Mouse (Mus musculus): ENCODE data around the gene Zwilch. TPM values are rescaled to one million over a fixed set of nuclear protein-coding genes. Genes with fewer than 3 reads are reported as not detected.
A peak's percentile ranks its signal among the peaks of the same experiment; 100 is the strongest.
"Not testable (repeated sequence)": the region's sequence is repeated elsewhere in the genome, so short reads cannot be mapped to it uniquely, and the experiment has no call there.

Gene Zwilch
- polyA plus RNA-seq, 1 experiment from 2014 or later: 17.2 TPM

GRCm38 (mm10) chr9:64214452-64214851, 41.5 kb upstream of the Zwilch start:
- peaks cover 8% of the 10 kb centered on the region; the same call in 1 of the 2 replicates for H3K4me1 ChIP-seq (ENCODE audit: control insufficient read depth, insufficient read depth, low read length)
- H3K4me2 ChIP-seq (ENCODE audit: low read depth, low read length): no peak overlapping the region
- no peaks in the 10 kb centered on the region for H3K9me3 ChIP-seq (replicated peaks; ENCODE audit: control insufficient read depth, low read length)
- H3K27me3 ChIP-seq (ENCODE audit: control insufficient read depth, insufficient read depth, low read length): no peaks in the 10 kb centered on the region
- ATAC-seq (replicated peaks; ENCODE audit: extremely low read depth, insufficient read depth, low FRiP score): no peak
- no peak overlapping the region for H3K27ac ChIP-seq (ENCODE audit: low read length)
- H3K36me3 ChIP-seq (ENCODE audit: control insufficient read depth, insufficient read depth): peaks cover 9% of the 10 kb centered on the region
- H3K9ac ChIP-seq (ENCODE audit: low read length): no peak overlapping the region
- no peak overlapping the region for H3K4me3 ChIP-seq (ENCODE audit: low read length)
- 86% methylated on average over 17 of the region's 17 CpGs for WGBS

- H3K4me2 ChIP-seq (ENCODE audit: low read depth, low read length): no peak overlapping the region
- no peaks in the 10 kb centered on the region for H3K9me3 ChIP-seq (replicated peaks; ENCODE audit: control insufficient read depth, low read length)
- no peak for ATAC-seq (replicated peaks; ENCODE audit: extremely low read depth, insufficient read depth, low FRiP score)
- H3K4me1 ChIP-seq (ENCODE audit: control insufficient read depth, insufficient read depth, low read length): peaks cover 13% of the 10 kb centered on the region
- H3K9ac ChIP-seq (ENCODE audit: low read length): 0 out of 2 replicates have a peak overlapping the region, but pooled peaks have one; percentile 38
- H3K4me3 ChIP-seq (ENCODE audit: low read length): no peak overlapping the region
- H3K27ac ChIP-seq (ENCODE audit: low read length): peak overlapping the region; percentile 56
- WGBS: 37% methylated on average over 3 of the region's 3 CpGs
- H3K36me3 ChIP-seq (ENCODE audit: control insufficient read depth, insufficient read depth): peaks cover 28% of the 10 kb centered on the region
- no peaks in the 10 kb centered on the region for H3K27me3 ChIP-seq (ENCODE audit: control insufficient read depth, insufficient read depth, low read length)
These were observed 34.7 kb upstream of the Zwilch start for GRCm38 (mm10) chr9:64207509-64208084.

- ATAC-seq (replicated peaks; ENCODE audit: extremely low read depth, insufficient read depth, low FRiP score): no peak
- Histone ChIP-seq H3K9ac (ENCODE audit: low read length) (no peak overlapping the region), H3K4me2 (ENCODE audit: low read depth, low read length) (no peak overlapping the region), H3K4me1 (ENCODE audit: control insufficient read depth, insufficient read depth, low read length) (peaks cover 8% of the 10 kb centered on the region), H3K9me3 (replicated peaks; ENCODE audit: control insufficient read depth, low read length) (no peaks in the 10 kb centered on the region), H3K4me3 (ENCODE audit: low read length) (no peak overlapping the region), H3K27ac (ENCODE audit: low read length) (no peak overlapping the region), H3K36me3 (ENCODE audit: control insufficient read depth, insufficient read depth) (peaks cover 30% of the 10 kb centered on the region), H3K27me3 (ENCODE audit: control insufficient read depth, insufficient read depth, low read length) (no peaks in the 10 kb centered on the region)
These were observed 30.0 kb upstream of the Zwilch start for GRCm38 (mm10) chr9:64202866-64203265.

GRCm38 (mm10) chr9:64202331-64202730, 29.4 kb upstream of the Zwilch start:
- no peak overlapping the region for H3K9ac ChIP-seq (ENCODE audit: low read length)
- peaks cover 30% of the 10 kb centered on the region for H3K36me3 ChIP-seq (ENCODE audit: control insufficient read depth, insufficient read depth)
- no peak for ATAC-seq (replicated peaks; ENCODE audit: extremely low read depth, insufficient read depth, low FRiP score)
- peaks cover 6% of the 10 kb centered on the region for H3K4me1 ChIP-seq (ENCODE audit: control insufficient read depth, insufficient read depth, low read length)
- no peaks in the 10 kb centered on the region for H3K27me3 ChIP-seq (ENCODE audit: control insufficient read depth, insufficient read depth, low read length)
- H3K4me3 ChIP-seq (ENCODE audit: low read length): no peak overlapping the region
- H3K27ac ChIP-seq (ENCODE audit: low read length): no peak overlapping the region
- no peaks in the 10 kb centered on the region for H3K9me3 ChIP-seq (replicated peaks; ENCODE audit: control insufficient read depth, low read length)
- H3K4me2 ChIP-seq (ENCODE audit: low read depth, low read length): no peak overlapping the region

GRCm38 (mm10) chr9:64199897-64200296, 27.0 kb upstream of the Zwilch start:
- Histone ChIP-seq H3K27me3 (ENCODE audit: control insufficient read depth, insufficient read depth, low read length) (no peaks in the 10 kb centered on the region), H3K36me3 (ENCODE audit: control insufficient read depth, insufficient read depth) (peaks cover 30% of the 10 kb centered on the region), H3K9ac (ENCODE audit: low read length) (no peak overlapping the region), H3K4me2 (ENCODE audit: low read depth, low read length) (no peak overlapping the region), H3K27ac (ENCODE audit: low read length) (no peak overlapping the region), H3K9me3 (replicated peaks; ENCODE audit: control insufficient read depth, low read length) (no peaks in the 10 kb centered on the region), H3K4me1 (ENCODE audit: control insufficient read depth, insufficient read depth, low read length) (peaks cover 4% of the 10 kb centered on the region; the same call in 1 of the 2 replicates), H3K4me3 (ENCODE audit: low read length) (no peak overlapping the region)
- WGBS: 81% methylated on average over 2 of the region's 2 CpGs
- ATAC-seq (replicated peaks; ENCODE audit: extremely low read depth, insufficient read depth, low FRiP score): no peak

GRCm38 (mm10) chr9:64198763-64199418, 26.0 kb upstream of the Zwilch start:
- not testable (repeated sequence) for H3K9ac ChIP-seq (ENCODE audit: low read length); H3K4me1 ChIP-seq (ENCODE audit: control insufficient read depth, insufficient read depth, low read length); H3K4me2 ChIP-seq (ENCODE audit: low read depth, low read length); ATAC-seq (replicated peaks; ENCODE audit: extremely low read depth, insufficient read depth, low FRiP score); H3K27me3 ChIP-seq (ENCODE audit: control insufficient read depth, insufficient read depth, low read length); H3K27ac ChIP-seq (ENCODE audit: low read length); H3K9me3 ChIP-seq (replicated peaks; ENCODE audit: control insufficient read depth, low read length); H3K4me3 ChIP-seq (ENCODE audit: low read length)
- 74% methylated on average over 7 of the region's 7 CpGs for WGBS
- peaks cover 24% of the 10 kb centered on the region for H3K36me3 ChIP-seq (ENCODE audit: control insufficient read depth, insufficient read depth)

- ATAC-seq (replicated peaks; ENCODE audit: extremely low read depth, insufficient read depth, low FRiP score): no peak
- no peaks in the 10 kb centered on the region for H3K9me3 ChIP-seq (replicated peaks; ENCODE audit: control insufficient read depth, low read length)
- no peak overlapping the region for H3K4me3 ChIP-seq (ENCODE audit: low read length)
- no peak overlapping the region for H3K4me2 ChIP-seq (ENCODE audit: low read depth, low read length)
- H3K27me3 ChIP-seq (ENCODE audit: control insufficient read depth, insufficient read depth, low read length): no peaks in the 10 kb centered on the region
- 92% methylated on average over 5 of the region's 5 CpGs for WGBS
- no peak overlapping the region for H3K9ac ChIP-seq (ENCODE audit: low read length)
- no peak overlapping the region for H3K27ac ChIP-seq (ENCODE audit: low read length)
- peaks cover 4% of the 10 kb centered on the region; the same call in 1 of the 2 replicates for H3K4me1 ChIP-seq (ENCODE audit: control insufficient read depth, insufficient read depth, low read length)
- H3K36me3 ChIP-seq (ENCODE audit: control insufficient read depth, insufficient read depth): peaks cover 24% of the 10 kb centered on the region
These were observed 25.3 kb upstream of the Zwilch start for GRCm38 (mm10) chr9:64198068-64198762.

- Histone ChIP-seq H3K9me3 (replicated peaks; ENCODE audit: control insufficient read depth, low read length) (no peaks in the 10 kb centered on the region), H3K4me3 (ENCODE audit: low read length) (no peak overlapping the region), H3K4me2 (ENCODE audit: low read depth, low read length) (no peak overlapping the region), H3K27me3 (ENCODE audit: control insufficient read depth, insufficient read depth, low read length) (no peaks in the 10 kb centered on the region), H3K36me3 (ENCODE audit: control insufficient read depth, insufficient read depth) (peaks cover 22% of the 10 kb centered on the region; the same call in 1 of the 2 replicates), H3K27ac (ENCODE audit: low read length) (no peak overlapping the region), H3K9ac (ENCODE audit: low read length) (no peak overlapping the region), H3K4me1 (ENCODE audit: control insufficient read depth, insufficient read depth, low read length) (peaks cover 4% of the 10 kb centered on the region; the same call in 1 of the 2 replicates)
- 93% methylated on average over 8 of the region's 8 CpGs for WGBS
- ATAC-seq (replicated peaks; ENCODE audit: extremely low read depth, insufficient read depth, low FRiP score): no peak
These were observed 24.6 kb upstream of the Zwilch start for GRCm38 (mm10) chr9:64197524-64197923.

GRCm38 (mm10) chr9:64195554-64195953, 22.6 kb upstream of the Zwilch start:
- H3K36me3 ChIP-seq (ENCODE audit: control insufficient read depth, insufficient read depth): peaks cover 26% of the 10 kb centered on the region; the same call in 1 of the 2 replicates
- 49% methylated on average over 4 of the region's 4 CpGs for WGBS
- no peak for ATAC-seq (replicated peaks; ENCODE audit: extremely low read depth, insufficient read depth, low FRiP score)
- H3K27me3 ChIP-seq (ENCODE audit: control insufficient read depth, insufficient read depth, low read length): no peaks in the 10 kb centered on the region
- no peak overlapping the region for H3K9ac ChIP-seq (ENCODE audit: low read length)
- H3K4me2 ChIP-seq (ENCODE audit: low read depth, low read length): no peak overlapping the region
- H3K9me3 ChIP-seq (replicated peaks; ENCODE audit: control insufficient read depth, low read length): no peaks in the 10 kb centered on the region
- H3K4me3 ChIP-seq (ENCODE audit: low read length): no peak overlapping the region
- no peak overlapping the region for H3K27ac ChIP-seq (ENCODE audit: low read length)
- peaks cover 4% of the 10 kb centered on the region; the same call in 1 of the 2 replicates for H3K4me1 ChIP-seq (ENCODE audit: control insufficient read depth, insufficient read depth, low read length)

Measured in heart, embryonic 16.5 days (tissue).